Mouse (Mus musculus): ENCODE measurements around the gene Stat5b. TPM values are rescaled to one million over a fixed set of nuclear protein-coding genes. Genes with fewer than 3 reads are reported as not detected.

Stat5b gene
- polyA plus RNA-seq, 1 experiment from 2014 or later = 11.9 TPM

- no peak overlapping the region for H3K9ac ChIP-seq (replicated peaks; ENCODE audit: low read depth, low read length)
- peaks cover 20% of the 10 kb centered on the region for H3K4me1 ChIP-seq (replicated peaks; ENCODE audit: control insufficient read depth, insufficient read depth, low read length)
- H3K9me3 ChIP-seq (ENCODE audit: control insufficient read depth, low read length) = no peaks in the 10 kb centered on the region
- H3K27ac ChIP-seq (ENCODE audit: low read length) = no peak overlapping the region
- H3K27me3 ChIP-seq (replicated peaks; ENCODE audit: control insufficient read depth, insufficient read depth, low read length) = peaks cover 16% of the 10 kb centered on the region
- no peak overlapping the region for H3K4me3 ChIP-seq (replicated peaks; ENCODE audit: low read length)
- no peak for ATAC-seq
- H3K36me3 ChIP-seq (ENCODE audit: control insufficient read depth, insufficient read depth) = no peaks in the 10 kb centered on the region
- no peak overlapping the region for H3K4me2 ChIP-seq (ENCODE audit: low read length)
- WGBS = 78% methylated on average over 4 of the region's 4 CpGs
Observed at GRCm38 (mm10) chr11:100848080-100848479, 2.4 kb downstream of the Stat5b start.

- Histone ChIP-seq H3K4me3 (replicated peaks; ENCODE audit: low read length) (no peak overlapping the region), H3K36me3 (ENCODE audit: control insufficient read depth, insufficient read depth) (no peaks in the 10 kb centered on the region), H3K27ac (ENCODE audit: low read length) (no peak overlapping the region), H3K4me2 (ENCODE audit: low read length) (no peak overlapping the region), H3K4me1 (replicated peaks; ENCODE audit: control insufficient read depth, insufficient read depth, low read length) (peaks cover 20% of the 10 kb centered on the region), H3K9me3 (ENCODE audit: control insufficient read depth, low read length) (no peaks in the 10 kb centered on the region), H3K9ac (replicated peaks; ENCODE audit: low read depth, low read length) (no peak overlapping the region), H3K27me3 (replicated peaks; ENCODE audit: control insufficient read depth, insufficient read depth, low read length) (peaks cover 12% of the 10 kb centered on the region)
- no peak for ATAC-seq
- 90% methylated on average over 4 of the region's 4 CpGs for WGBS
Observed at GRCm38 (mm10) chr11:100847572-100847971, 3.0 kb downstream of the Stat5b start.

GRCm38 (mm10) chr11:100845793-100846192 lies 4.7 kb downstream of the Stat5b start:
- Histone ChIP-seq H3K9ac (replicated peaks; ENCODE audit: low read depth, low read length) (no peak overlapping the region), H3K27ac (ENCODE audit: low read length) (no peak overlapping the region), H3K4me1 (replicated peaks; ENCODE audit: control insufficient read depth, insufficient read depth, low read length) (peaks cover 16% of the 10 kb centered on the region), H3K9me3 (ENCODE audit: control insufficient read depth, low read length) (no peaks in the 10 kb centered on the region), H3K36me3 (ENCODE audit: control insufficient read depth, insufficient read depth) (no peaks in the 10 kb centered on the region), H3K4me3 (replicated peaks; ENCODE audit: low read length) (no peak overlapping the region), H3K4me2 (ENCODE audit: low read length) (no peak overlapping the region), H3K27me3 (replicated peaks; ENCODE audit: control insufficient read depth, insufficient read depth, low read length) (peaks cover 3% of the 10 kb centered on the region)
- 80% methylated on average over 6 of the region's 6 CpGs for WGBS
- ATAC-seq = no peak

GRCm38 (mm10) chr11:100844121-100844520 lies 6.4 kb downstream of the Stat5b start:
- 96% methylated on average over 4 of the region's 4 CpGs for WGBS
- ATAC-seq = no peak
- no peak overlapping the region for H3K9ac ChIP-seq (replicated peaks; ENCODE audit: low read depth, low read length)
- H3K27me3 ChIP-seq (replicated peaks; ENCODE audit: control insufficient read depth, insufficient read depth, low read length) = peaks cover 3% of the 10 kb centered on the region
- no peak overlapping the region for H3K4me3 ChIP-seq (replicated peaks; ENCODE audit: low read length)
- H3K27ac ChIP-seq (ENCODE audit: low read length) = no peak overlapping the region
- H3K9me3 ChIP-seq (ENCODE audit: control insufficient read depth, low read length) = no peaks in the 10 kb centered on the region
- H3K4me1 ChIP-seq (replicated peaks; ENCODE audit: control insufficient read depth, insufficient read depth, low read length) = peaks cover 3% of the 10 kb centered on the region; the same call in 1 of the 2 replicates
- no peaks in the 10 kb centered on the region for H3K36me3 ChIP-seq (ENCODE audit: control insufficient read depth, insufficient read depth)
- no peak overlapping the region for H3K4me2 ChIP-seq (ENCODE audit: low read length)

GRCm38 (mm10) chr11:100843070-100843669 lies 7.4 kb downstream of the Stat5b start:
- no peaks in the 10 kb centered on the region for H3K36me3 ChIP-seq (ENCODE audit: control insufficient read depth, insufficient read depth)
- WGBS = 93% methylated on average over 8 of the region's 8 CpGs
- H3K9me3 ChIP-seq (ENCODE audit: control insufficient read depth, low read length) = no peaks in the 10 kb centered on the region
- H3K4me1 ChIP-seq (replicated peaks; ENCODE audit: control insufficient read depth, insufficient read depth, low read length) = no peaks in the 10 kb centered on the region
- no peak overlapping the region for H3K27ac ChIP-seq (ENCODE audit: low read length)
- H3K4me2 ChIP-seq (ENCODE audit: low read length) = no peak overlapping the region
- H3K27me3 ChIP-seq (replicated peaks; ENCODE audit: control insufficient read depth, insufficient read depth, low read length) = peaks cover 3% of the 10 kb centered on the region; the same call in 1 of the 2 replicates
- ATAC-seq = no peak
- H3K4me3 ChIP-seq (replicated peaks; ENCODE audit: low read length) = no peak overlapping the region
- no peak overlapping the region for H3K9ac ChIP-seq (replicated peaks; ENCODE audit: low read depth, low read length)

- Histone ChIP-seq H3K9me3 (ENCODE audit: control insufficient read depth, low read length) (peaks cover 2% of the 10 kb centered on the region; the same call in 1 of the 2 replicates), H3K4me1 (replicated peaks; ENCODE audit: control insufficient read depth, insufficient read depth, low read length) (no peaks in the 10 kb centered on the region), H3K27ac (ENCODE audit: low read length) (no peak overlapping the region), H3K4me3 (replicated peaks; ENCODE audit: low read length) (no peak overlapping the region), H3K4me2 (ENCODE audit: low read length) (no peak overlapping the region), H3K27me3 (replicated peaks; ENCODE audit: control insufficient read depth, insufficient read depth, low read length) (peaks cover 3% of the 10 kb centered on the region; the same call in 1 of the 2 replicates), H3K9ac (replicated peaks; ENCODE audit: low read depth, low read length) (no peak overlapping the region), H3K36me3 (ENCODE audit: control insufficient read depth, insufficient read depth) (no peaks in the 10 kb centered on the region)
- 80% methylated on average over 7 of the region's 7 CpGs for WGBS
- no peak for ATAC-seq
Observed at GRCm38 (mm10) chr11:100842025-100842424, 8.5 kb downstream of the Stat5b start.

GRCm38 (mm10) chr11:100840866-100841265 lies 9.7 kb downstream of the Stat5b start:
- WGBS = 82% methylated on average over 12 of the region's 12 CpGs
- no peaks in the 10 kb centered on the region for H3K36me3 ChIP-seq (ENCODE audit: control insufficient read depth, insufficient read depth)

GRCm38 (mm10) chr11:100839523-100839922 lies 11.0 kb downstream of the Stat5b start:
- Histone ChIP-seq H3K4me3 (replicated peaks; ENCODE audit: low read length) (no peak overlapping the region), H3K9ac (replicated peaks; ENCODE audit: low read depth, low read length) (no peak overlapping the region), H3K27ac (ENCODE audit: low read length) (no peak overlapping the region), H3K9me3 (ENCODE audit: control insufficient read depth, low read length) (peaks cover 2% of the 10 kb centered on the region; the same call in 1 of the 2 replicates), H3K4me2 (ENCODE audit: low read length) (no peak overlapping the region), H3K27me3 (replicated peaks; ENCODE audit: control insufficient read depth, insufficient read depth, low read length) (no peaks in the 10 kb centered on the region), H3K4me1 (replicated peaks; ENCODE audit: control insufficient read depth, insufficient read depth, low read length) (no peaks in the 10 kb centered on the region), H3K36me3 (ENCODE audit: control insufficient read depth, insufficient read depth) (no peaks in the 10 kb centered on the region)
- 78% methylated on average over 8 of the region's 8 CpGs for WGBS
- no peak for ATAC-seq

More at GRCm38 (mm10) chr11:100840866-100841265, 9.7 kb downstream of the Stat5b start:
- peaks cover 2% of the 10 kb centered on the region; the same call in 1 of the 2 replicates for H3K9me3 ChIP-seq (ENCODE audit: control insufficient read depth, low read length)
- no peak overlapping the region for H3K9ac ChIP-seq (replicated peaks; ENCODE audit: low read depth, low read length)
- peaks cover 3% of the 10 kb centered on the region; the same call in 1 of the 2 replicates for H3K27me3 ChIP-seq (replicated peaks; ENCODE audit: control insufficient read depth, insufficient read depth, low read length)
- no peaks in the 10 kb centered on the region for H3K4me1 ChIP-seq (replicated peaks; ENCODE audit: control insufficient read depth, insufficient read depth, low read length)
- ATAC-seq = no peak
- H3K27ac ChIP-seq (ENCODE audit: low read length) = no peak overlapping the region
- no peak overlapping the region for H3K4me3 ChIP-seq (replicated peaks; ENCODE audit: low read length)
- H3K4me2 ChIP-seq (ENCODE audit: low read length) = no peak overlapping the region

- Histone ChIP-seq H3K27ac (ENCODE audit: low read length) (no peak overlapping the region), H3K4me3 (replicated peaks; ENCODE audit: low read length) (no peak overlapping the region)
- WGBS = 93% methylated on average over 9 of the region's 9 CpGs
Observed at GRCm38 (mm10) chr11:100838894-100839293, 11.6 kb downstream of the Stat5b start.

More at GRCm38 (mm10) chr11:100838894-100839293, 11.6 kb downstream of the Stat5b start:
- Histone ChIP-seq H3K9me3 (ENCODE audit: control insufficient read depth, low read length) (peaks cover 2% of the 10 kb centered on the region; the same call in 1 of the 2 replicates), H3K9ac (replicated peaks; ENCODE audit: low read depth, low read length) (no peak overlapping the region), H3K27me3 (replicated peaks; ENCODE audit: control insufficient read depth, insufficient read depth, low read length) (no peaks in the 10 kb centered on the region), H3K36me3 (ENCODE audit: control insufficient read depth, insufficient read depth) (no peaks in the 10 kb centered on the region), H3K4me2 (ENCODE audit: low read length) (no peak overlapping the region), H3K4me1 (replicated peaks; ENCODE audit: control insufficient read depth, insufficient read depth, low read length) (no peaks in the 10 kb centered on the region)
- ATAC-seq = no peak

All from forebrain, embryonic 16.5 days (tissue).